Mouse (Mus musculus) megakaryocyte, embryonic 14.5 days (primary cell): Measurements from ENCODE around the gene Marc2.

Experiments
- FLI1 ChIP-seq: IDR thresholded peaks from 2 replicates; pipeline ENCODE4 v1.6.1; 2012; ENCODE audit warnings: low read length, inconsistent platforms, mixed read lengths
- GATA1 ChIP-seq: IDR thresholded peaks from 3 replicates; pipeline ENCODE4 v1.6.1; 2012; ENCODE audit warnings: mixed read lengths, low read length, inconsistent platforms, borderline replicate concordance

GRCm38 (mm10) chr1:184881211-184881610 is 35.0 kb upstream of the Marc2 start:
- no peak for TF ChIP-seq GATA1
- TF ChIP-seq FLI1, result no peak
